Mouse (Mus musculus): ENCODE measurements around the gene Smarcal1. TPM values are rescaled to one million over a fixed set of nuclear protein-coding genes. Genes with fewer than 3 reads are reported as not detected.

Smarcal1 gene
- total and polyA plus RNA-seq, 3 experiments = 24.4 to 27.7 TPM; not detected in 1

DNA sequence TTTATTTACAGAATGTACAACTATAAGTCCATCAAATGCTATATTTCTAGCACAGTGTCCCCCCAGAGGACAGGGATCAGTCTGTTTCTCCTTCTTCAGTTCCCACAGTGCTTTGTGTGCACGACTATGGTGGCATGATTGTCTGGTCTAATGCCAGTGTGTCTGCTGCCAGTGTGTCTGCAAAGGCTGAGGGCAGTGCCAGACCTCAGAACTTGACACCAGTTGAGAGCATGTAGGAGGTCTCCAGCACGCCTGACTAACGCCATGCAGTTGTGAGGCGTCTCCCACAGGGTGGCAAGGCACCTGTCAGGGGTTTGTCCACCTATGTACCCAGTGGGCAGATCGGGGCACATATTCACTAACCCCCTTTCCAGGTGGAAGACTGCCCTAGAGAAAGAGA is 17.7 kb downstream of the Smarcal1 start:
- no peak overlapping the region for H3K27ac ChIP-seq (ENCODE audit: control insufficient read depth, low read depth, low read length)
- no peaks in the 10 kb centered on the region for H3K79me2 ChIP-seq (ENCODE audit: control insufficient read depth, insufficient read depth, low read length, poor library complexity)
- no peaks in the 10 kb centered on the region; a peak in 1 of 4 replicates for H3K36me3 ChIP-seq (ENCODE audit: control insufficient read depth in 1 of 2, insufficient read depth in 2 of 2, low read length in 2 of 2)
- H3K27me3 ChIP-seq (ENCODE audit: control insufficient read depth in 1 of 2, insufficient read depth in 2 of 2, low read length in 2 of 2) = no peaks in the 10 kb centered on the region
- H3K4me3 ChIP-seq (ENCODE audit: control insufficient read depth in 1 of 2, insufficient read depth in 1 of 2, low read depth in 2 of 2, low read length in 2 of 2) = no peak overlapping the region
- TF ChIP-seq CHD2 (IDR thresholded peaks at IDR 0.05; ENCODE audit: low read length) (no peak), NRF1 (IDR thresholded peaks at IDR 0.05; ENCODE audit: insufficient read depth, low read depth, low read length, poor library complexity, severe bottlenecking) (no peak), TCF12 (IDR thresholded peaks at IDR 0.05; ENCODE audit: low read depth, low read length) (no peak)
- H3K4me1 ChIP-seq (ENCODE audit: control insufficient read depth in 1 of 2, insufficient read depth in 2 of 2, low read length in 2 of 2) = no peaks in the 10 kb centered on the region
- no peaks in the 10 kb centered on the region for H3K9me3 ChIP-seq (replicated peaks; ENCODE audit: insufficient read depth, low read length)
- DNase-seq (ENCODE audit: low read depth, low spot score) = no peak
- no peak overlapping the region for H3K9ac ChIP-seq (ENCODE audit: control insufficient read depth, low read depth, low read length, poor library complexity, severe bottlenecking)

DNA sequence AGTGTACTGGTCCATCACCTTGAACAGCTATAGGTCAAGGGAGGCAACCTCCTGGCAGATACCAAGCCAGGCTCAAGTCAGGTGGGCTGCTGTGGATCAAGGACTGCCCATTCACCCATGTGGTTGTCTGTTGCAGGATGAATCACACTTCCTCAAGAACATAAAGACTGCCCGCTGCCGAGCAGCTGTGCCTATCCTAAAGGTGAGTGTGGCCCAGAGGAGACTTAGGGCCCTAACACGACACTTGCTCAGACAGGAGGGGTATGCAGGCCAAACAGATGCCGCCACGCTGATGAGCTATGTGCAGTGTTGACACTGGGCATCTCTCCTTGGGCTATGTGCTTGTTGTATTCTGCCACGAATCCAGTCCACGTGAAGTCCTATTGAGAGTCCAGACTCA is 18.2 kb downstream of the Smarcal1 start:
- TF ChIP-seq GABPA (IDR thresholded peaks at IDR 0.05; ENCODE audit: low read depth, low read length) (no peak), ZMIZ1 (IDR thresholded peaks at IDR 0.05; ENCODE audit: low read depth, low read length) (no peak), KAT2A (conservative IDR thresholded peaks at IDR 0.05; ENCODE audit: low read depth, low read length) (no peak), MEF2A (IDR thresholded peaks at IDR 0.05; ENCODE audit: extremely low read depth, insufficient replicate concordance, low read depth, low read length, poor library complexity, severe bottlenecking) (no peak), CTCF (IDR thresholded peaks at IDR 0.05 in 2 of 3, conservative IDR thresholded peaks at IDR 0.05 in 1 of 3; ENCODE audit: control insufficient read depth in 1 of 3, insufficient read depth in 1 of 3, low read depth in 2 of 3, low read length in 3 of 3, poor library complexity in 1 of 3, severe bottlenecking in 1 of 3) (no peak), MAX (IDR thresholded peaks at IDR 0.05; ENCODE audit: low read length) (no peak), TAL1 (IDR thresholded peaks at IDR 0.05; ENCODE audit: low read length) (no peak), ZNF384 (IDR thresholded peaks at IDR 0.05; ENCODE audit: low read depth, low read length) (no peak), HCFC1 (IDR thresholded peaks at IDR 0.05; ENCODE audit: low read depth, low read length) (no peak), JUND (IDR thresholded peaks at IDR 0.05; ENCODE audit: low read depth, low read length) (no peak), NRF1 (IDR thresholded peaks at IDR 0.05; ENCODE audit: insufficient read depth, low read depth, low read length, poor library complexity, severe bottlenecking) (no peak), TBP (IDR thresholded peaks at IDR 0.05; ENCODE audit: low read depth, low read length) (no peak), CHD2 (IDR thresholded peaks at IDR 0.05; ENCODE audit: low read length) (no peak), ELF1 (IDR thresholded peaks at IDR 0.05; ENCODE audit: low read depth, low read length) (no peak), MYC (IDR thresholded peaks at IDR 0.05; ENCODE audit: low read depth, low read length) (no peak)
- Histone ChIP-seq H3K4me1 (ENCODE audit: control insufficient read depth in 1 of 2, insufficient read depth in 2 of 2, low read length in 2 of 2) (no peaks in the 10 kb centered on the region), H3K79me2 (ENCODE audit: control insufficient read depth, insufficient read depth, low read length, poor library complexity) (no peaks in the 10 kb centered on the region), H3K4me3 (ENCODE audit: control insufficient read depth in 1 of 2, insufficient read depth in 1 of 2, low read depth in 2 of 2, low read length in 2 of 2) (no peak overlapping the region), H3K27ac (ENCODE audit: control insufficient read depth, low read depth, low read length) (no peak overlapping the region), H3K9me3 (replicated peaks; ENCODE audit: insufficient read depth, low read length) (no peaks in the 10 kb centered on the region), H3K9ac (ENCODE audit: control insufficient read depth, low read depth, low read length, poor library complexity, severe bottlenecking) (no peak overlapping the region), H3K36me3 (ENCODE audit: control insufficient read depth in 1 of 2, insufficient read depth in 2 of 2, low read length in 2 of 2) (no peaks in the 10 kb centered on the region; a peak in 1 of 4 replicates), H3K27me3 (ENCODE audit: control insufficient read depth in 1 of 2, insufficient read depth in 2 of 2, low read length in 2 of 2) (no peaks in the 10 kb centered on the region)
- no peak for DNase-seq (ENCODE audit: low read depth, low spot score)
